Mouse (Mus musculus): ENCODE measurements around the gene Rbm10.

DNA sequence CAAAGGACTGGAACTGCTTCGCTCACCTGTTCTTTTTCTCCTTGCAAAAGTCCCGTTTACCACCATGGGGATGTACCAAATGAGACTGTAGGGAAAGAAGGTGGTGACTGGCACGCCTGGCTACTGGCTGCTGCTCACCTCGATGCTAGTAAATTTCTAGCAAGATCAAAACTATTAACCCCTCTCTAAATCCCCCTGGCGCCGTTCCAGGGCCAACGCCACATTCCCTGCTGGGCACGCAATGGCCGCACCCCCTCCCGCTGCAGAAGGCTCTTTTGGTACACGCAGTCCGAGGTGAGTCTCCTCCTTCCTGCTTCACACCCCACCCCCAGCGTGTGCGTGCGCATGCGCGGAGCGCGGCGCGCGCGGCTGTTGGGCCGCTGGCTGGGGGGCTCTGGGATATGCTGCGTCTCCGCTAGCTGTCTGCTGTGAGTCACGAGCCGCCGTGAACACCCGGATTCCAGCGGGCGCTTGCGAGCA, 70.8 kb downstream of the Rbm10 start:
- TF ChIP-seq HCFC1 (IDR thresholded peaks at IDR 0.05; ENCODE audit: borderline replicate concordance, insufficient read depth, low read length) (no peak), CHD2 (IDR thresholded peaks at IDR 0.05; ENCODE audit: low read depth, low read length) (no peak), ZNF384 (IDR thresholded peaks at IDR 0.05; ENCODE audit: low read depth, low read length) (no peak), MAFK (IDR thresholded peaks at IDR 0.05; ENCODE audit: insufficient read depth, low read depth, low read length) (no peak), ZC3H11A (IDR thresholded peaks at IDR 0.05; ENCODE audit: borderline replicate concordance, low read depth, low read length) (no peak)

All from ES-E14 (cell line).